Mouse (Mus musculus) lung, postnatal 10 days (tissue): ENCODE measurements around the gene Dtd2.

ENCODE experiments used
- DNase-seq: peaks from one replicate; pipeline ENCODE4 v3.0.0; 2021

Gene Dtd2

GRCm38 (mm10) chr12:52005877-52006632, at the start of gene Dtd2:
Gene Dtd2 (minus strand): TSS chr12:52006501.
- peak; percentile 95 for DNase-seq

GRCm38 (mm10) chr12:52049324-52049723, 43.0 kb upstream of the Dtd2 start:
- DNase-seq: no peak

GRCm38 (mm10) chr12:52046371-52046770, 40.1 kb upstream of the Dtd2 start:
- no peak for DNase-seq

- DNase-seq: peak; percentile 44
Measured at GRCm38 (mm10) chr12:52042818-52043336, 36.6 kb upstream of the Dtd2 start.

GRCm38 (mm10) chr12:52038352-52038751, 32.1 kb upstream of the Dtd2 start:
- DNase-seq: no peak

- no peak for DNase-seq
Measured at GRCm38 (mm10) chr12:52034956-52035355, 28.7 kb upstream of the Dtd2 start.

- DNase-seq: no peak
Measured at GRCm38 (mm10) chr12:52032276-52032675, 26.0 kb upstream of the Dtd2 start.

- no peak for DNase-seq
Measured at GRCm38 (mm10) chr12:52027963-52028362, 21.7 kb upstream of the Dtd2 start, which contains the start of gene Gpr33. Gene Gpr33 (minus strand): TSS chr12:52028063.

GRCm38 (mm10) chr12:52014494-52015029, 8.3 kb upstream of the Dtd2 start:
- no peak for DNase-seq

GRCm38 (mm10) chr12:52014044-52014443, 7.7 kb upstream of the Dtd2 start:
- peak; percentile 62 for DNase-seq

GRCm38 (mm10) chr12:52013274-52013673, 7.0 kb upstream of the Dtd2 start:
- DNase-seq: peak; percentile 27

GRCm38 (mm10) chr12:52012159-52012558, 5.9 kb upstream of the Dtd2 start:
- DNase-seq: no peak

- peak; percentile 32 for DNase-seq
Measured at GRCm38 (mm10) chr12:52010630-52010961, 4.3 kb upstream of the Dtd2 start.

- no peak for DNase-seq
Measured at GRCm38 (mm10) chr12:52009928-52010629, 3.8 kb upstream of the Dtd2 start.

GRCm38 (mm10) chr12:52006633-52006994, 313 bp upstream of the Dtd2 start:
- no peak for DNase-seq

- DNase-seq: no peak
Measured at GRCm38 (mm10) chr12:52002746-52003145, 3.6 kb downstream of the Dtd2 start.

- peak; percentile 85 for DNase-seq
Measured at GRCm38 (mm10) chr12:52001544-52001943, 4.8 kb downstream of the Dtd2 start.

- DNase-seq: no peak
Measured at GRCm38 (mm10) chr12:51998366-51998932, 7.9 kb downstream of the Dtd2 start.

GRCm38 (mm10) chr12:51995738-51996536, 10.4 kb downstream of the Dtd2 start:
- no peak for DNase-seq

GRCm38 (mm10) chr12:51990629-51991028, 15.7 kb downstream of the Dtd2 start:
- DNase-seq: no peak

GRCm38 (mm10) chr12:51988536-51988935, 17.8 kb downstream of the Dtd2 start:
- no peak for DNase-seq

- DNase-seq: no peak
Measured at GRCm38 (mm10) chr12:51985826-51986225, 20.5 kb downstream of the Dtd2 start.
